Mouse (Mus musculus) forebrain, embryonic 12.5 days (tissue): ENCODE measurements around the gene Qrich2. TPM values are rescaled to one million over a fixed set of nuclear protein-coding genes. Genes with fewer than 3 reads are reported as not detected.
"Not testable (repeated sequence)": the region's sequence is repeated elsewhere in the genome, so short reads cannot be mapped to it uniquely, and the experiment has no call there.

ENCODE experiments used
- ATAC-seq: fragments of 200-750 bp; cut with Nextera tagmentation; 2 replicates; pipeline ENCODE4 v1.8.0; 2017; ENCODE audit warnings: moderate TSS enrichment; ENCODE audit not compliant: low FRiP score
- H3K27ac ChIP-seq: fragments of 300-500 bp; sonication (generic); 2 replicates; pipeline ENCODE4 v1.5.1; 2016; ENCODE audit warnings: mild to moderate bottlenecking
- H3K27me3 ChIP-seq: fragments of 300-500 bp; sonication (generic); 2 replicates; pipeline ENCODE4 v1.6.1; 2016; ENCODE audit warnings: mild to moderate bottlenecking
- H3K36me3 ChIP-seq: fragments of 300-500 bp; sonication (generic); replicated peaks from 2 replicates; pipeline ENCODE4 v1.6.1; 2016; ENCODE audit warnings: mild to moderate bottlenecking
- H3K4me1 ChIP-seq: fragments of 300-500 bp; sonication (generic); 2 replicates; pipeline ENCODE4 v1.6.1; 2016
- H3K4me2 ChIP-seq: fragments of 300-500 bp; sonication (generic); 2 replicates; pipeline ENCODE4 v1.6.1; 2016; ENCODE audit warnings: mild to moderate bottlenecking, moderate library complexity
- H3K4me3 ChIP-seq: fragments of 300-500 bp; sonication (generic); replicated peaks from 2 replicates; pipeline ENCODE4 v1.5.1; 2016; ENCODE audit warnings: mild to moderate bottlenecking
- H3K9ac ChIP-seq: fragments of 300-500 bp; sonication (generic); 2 replicates; pipeline ENCODE4 v1.6.1; 2016; ENCODE audit warnings: mild to moderate bottlenecking
- H3K9me3 ChIP-seq: fragments of 300-500 bp; sonication (generic); 2 replicates; pipeline ENCODE4 v1.6.1; 2016
- WGBS: fragments of 180-500 bp; shearing (Covaris S2); methylation state at CpG from one replicate; pipeline ENCODE4 v1.1.7; 2016; 5-methylcytosine and 5-hydroxymethylcytosine counted together
- polyA plus RNA-seq: library from polyadenylated mRNA; unstranded; fragments of >200 nt; fragmentation: Nextera tagmentation; extraction: Ambion mirVana; gene quantifications from 2 replicates; pipeline ENCODE4 v1.2.1, GENCODE M21; 2016

The Qrich2 gene
- polyA plus RNA-seq, 1 experiment from 2014 or later = not detected

- H3K9ac ChIP-seq = no peak overlapping the region
- no peak overlapping the region for H3K4me2 ChIP-seq
- no peak for ATAC-seq
- no peaks in the 10 kb centered on the region for H3K9me3 ChIP-seq
- peaks cover 11% of the 10 kb centered on the region for H3K4me1 ChIP-seq
- no peak overlapping the region for H3K27ac ChIP-seq
- no peak overlapping the region for H3K4me3 ChIP-seq
- H3K36me3 ChIP-seq = peaks cover 83% of the 10 kb centered on the region
- H3K27me3 ChIP-seq = no peaks in the 10 kb centered on the region
- WGBS = 91% methylated on average over 8 of the region's 8 CpGs
Measured at GRCm38 (mm10) chr11:116484261-116484660, 18.2 kb upstream of the Qrich2 start.

GRCm38 (mm10) chr11:116481776-116482175 lies 15.7 kb upstream of the Qrich2 start:
- H3K4me3 ChIP-seq = no peak overlapping the region
- H3K36me3 ChIP-seq = peaks cover 96% of the 10 kb centered on the region
- H3K4me2 ChIP-seq = no peak overlapping the region

GRCm38 (mm10) chr11:116480975-116481374 lies 14.9 kb upstream of the Qrich2 start:
- peaks cover 97% of the 10 kb centered on the region for H3K36me3 ChIP-seq
- no peak for ATAC-seq

More at GRCm38 (mm10) chr11:116481776-116482175, 15.7 kb upstream of the Qrich2 start:
- Histone ChIP-seq H3K9ac (no peak overlapping the region), H3K27me3 (no peaks in the 10 kb centered on the region), H3K4me1 (peaks cover 4% of the 10 kb centered on the region; the same call in 1 of the 2 replicates), H3K27ac (no peak overlapping the region), H3K9me3 (no peaks in the 10 kb centered on the region)
- no peak for ATAC-seq
- 81% methylated on average over 7 of the region's 7 CpGs for WGBS

GRCm38 (mm10) chr11:116479832-116480231 lies 13.8 kb upstream of the Qrich2 start:
- H3K4me3 ChIP-seq = no peak overlapping the region
- no peaks in the 10 kb centered on the region for H3K9me3 ChIP-seq
- H3K9ac ChIP-seq = no peak overlapping the region
- no peak for ATAC-seq
- no peak overlapping the region for H3K4me2 ChIP-seq
- peaks cover 4% of the 10 kb centered on the region; the same call in 1 of the 2 replicates for H3K4me1 ChIP-seq
- H3K27ac ChIP-seq = no peak overlapping the region
- WGBS = 72% methylated on average over 8 of the region's 8 CpGs
- H3K36me3 ChIP-seq = peaks cover 97% of the 10 kb centered on the region
- no peaks in the 10 kb centered on the region for H3K27me3 ChIP-seq

More at GRCm38 (mm10) chr11:116480975-116481374, 14.9 kb upstream of the Qrich2 start:
- H3K27me3 ChIP-seq = no peaks in the 10 kb centered on the region
- no peak overlapping the region for H3K4me3 ChIP-seq
- H3K27ac ChIP-seq = no peak overlapping the region
- 96% methylated on average over 8 of the region's 8 CpGs for WGBS
- H3K9me3 ChIP-seq = no peaks in the 10 kb centered on the region
- H3K4me2 ChIP-seq = no peak overlapping the region
- H3K4me1 ChIP-seq = peaks cover 4% of the 10 kb centered on the region; the same call in 1 of the 2 replicates
- H3K9ac ChIP-seq = no peak overlapping the region

GRCm38 (mm10) chr11:116478978-116479377 lies 12.9 kb upstream of the Qrich2 start:
- Histone ChIP-seq H3K4me3 (no peak overlapping the region), H3K9me3 (no peaks in the 10 kb centered on the region), H3K27ac (no peak overlapping the region), H3K27me3 (no peaks in the 10 kb centered on the region), H3K4me2 (no peak overlapping the region), H3K4me1 (peaks cover 4% of the 10 kb centered on the region; the same call in 1 of the 2 replicates), H3K9ac (no peak overlapping the region; the same call in 1 of the 2 replicates), H3K36me3 (peaks cover 95% of the 10 kb centered on the region)
- WGBS = 86% methylated on average over 7 of the region's 7 CpGs
- no peak for ATAC-seq

GRCm38 (mm10) chr11:116477160-116477759 lies 11.2 kb upstream of the Qrich2 start:
- peaks cover 4% of the 10 kb centered on the region; the same call in 1 of the 2 replicates for H3K4me1 ChIP-seq
- no peak for ATAC-seq
- WGBS = 89% methylated on average over 15 of the region's 15 CpGs
- no peak overlapping the region for H3K4me2 ChIP-seq
- H3K27ac ChIP-seq = no peak overlapping the region
- peaks cover 98% of the 10 kb centered on the region for H3K36me3 ChIP-seq
- H3K9me3 ChIP-seq = no peaks in the 10 kb centered on the region
- no peak overlapping the region for H3K9ac ChIP-seq
- no peaks in the 10 kb centered on the region for H3K27me3 ChIP-seq
- no peak overlapping the region for H3K4me3 ChIP-seq

- 92% methylated on average over 6 of the region's 6 CpGs for WGBS
- no peak for ATAC-seq
- H3K9me3 ChIP-seq = no peaks in the 10 kb centered on the region
Measured at GRCm38 (mm10) chr11:116476696-116477095, 10.7 kb upstream of the Qrich2 start.

GRCm38 (mm10) chr11:116476041-116476440 lies 10.0 kb upstream of the Qrich2 start:
- Histone ChIP-seq H3K9me3 (no peaks in the 10 kb centered on the region), H3K4me2 (no peak overlapping the region), H3K4me1 (peaks cover 4% of the 10 kb centered on the region; the same call in 1 of the 2 replicates), H3K27ac (no peak overlapping the region), H3K36me3 (peaks cover 98% of the 10 kb centered on the region), H3K27me3 (no peaks in the 10 kb centered on the region), H3K4me3 (no peak overlapping the region), H3K9ac (no peak overlapping the region)
- ATAC-seq = no peak
- 89% methylated on average over 10 of the region's 10 CpGs for WGBS

More at GRCm38 (mm10) chr11:116476696-116477095, 10.7 kb upstream of the Qrich2 start:
- H3K9ac ChIP-seq = no peak overlapping the region
- H3K27ac ChIP-seq = no peak overlapping the region
- peaks cover 4% of the 10 kb centered on the region; the same call in 1 of the 2 replicates for H3K4me1 ChIP-seq
- H3K27me3 ChIP-seq = no peaks in the 10 kb centered on the region
- peaks cover 98% of the 10 kb centered on the region for H3K36me3 ChIP-seq
- H3K4me3 ChIP-seq = no peak overlapping the region
- H3K4me2 ChIP-seq = no peak overlapping the region

- Histone ChIP-seq H3K27ac (no peak overlapping the region), H3K27me3 (no peaks in the 10 kb centered on the region), H3K4me1 (no peaks in the 10 kb centered on the region), H3K4me3 (no peak overlapping the region), H3K4me2 (no peak overlapping the region), H3K36me3 (peaks cover 79% of the 10 kb centered on the region), H3K9me3 (no peaks in the 10 kb centered on the region), H3K9ac (no peak overlapping the region)
- ATAC-seq = no peak
- WGBS = 84% methylated on average over 4 of the region's 4 CpGs
Measured at GRCm38 (mm10) chr11:116472275-116472674, 6.2 kb upstream of the Qrich2 start.

GRCm38 (mm10) chr11:116470896-116471295 lies 4.9 kb upstream of the Qrich2 start:
- no peak for ATAC-seq
- Histone ChIP-seq H3K9me3 (no peaks in the 10 kb centered on the region), H3K27ac (no peak overlapping the region), H3K4me3 (no peak overlapping the region), H3K4me2 (no peak overlapping the region), H3K4me1 (no peaks in the 10 kb centered on the region), H3K36me3 (peaks cover 66% of the 10 kb centered on the region), H3K27me3 (no peaks in the 10 kb centered on the region), H3K9ac (no peak overlapping the region)
- WGBS = 93% methylated on average over 4 of the region's 4 CpGs

GRCm38 (mm10) chr11:116470249-116470648 lies 4.2 kb upstream of the Qrich2 start:
- Histone ChIP-seq H3K36me3 (peaks cover 59% of the 10 kb centered on the region), H3K27me3 (no peaks in the 10 kb centered on the region), H3K27ac (no peak overlapping the region), H3K4me2 (no peak overlapping the region), H3K4me1 (no peaks in the 10 kb centered on the region), H3K4me3 (no peak overlapping the region), H3K9me3 (no peaks in the 10 kb centered on the region), H3K9ac (no peak overlapping the region)
- ATAC-seq = no peak
- WGBS = 79% methylated on average over 3 of the region's 3 CpGs

GRCm38 (mm10) chr11:116468338-116468737 lies 2.3 kb upstream of the Qrich2 start:
- not testable (repeated sequence) for H3K4me2 ChIP-seq, H3K4me1 ChIP-seq, H3K27ac ChIP-seq, H3K27me3 ChIP-seq, H3K4me3 ChIP-seq, H3K9ac ChIP-seq, H3K9me3 ChIP-seq, ATAC-seq
- peaks cover 42% of the 10 kb centered on the region for H3K36me3 ChIP-seq
- 84% methylated on average over 3 of the region's 3 CpGs for WGBS

GRCm38 (mm10) chr11:116463833-116464232 lies 2.2 kb downstream of the Qrich2 start:
- no peaks in the 10 kb centered on the region for H3K36me3 ChIP-seq
- ATAC-seq = peak; percentile 57; the same call in 1 of the 2 replicates
- WGBS = 22% methylated on average over 2 of the region's 2 CpGs
- H3K27me3 ChIP-seq = no peaks in the 10 kb centered on the region
- H3K27ac ChIP-seq = no peak overlapping the region
- H3K9ac ChIP-seq = no peak overlapping the region
- no peaks in the 10 kb centered on the region for H3K4me1 ChIP-seq
- no peak overlapping the region for H3K4me3 ChIP-seq
- no peaks in the 10 kb centered on the region for H3K9me3 ChIP-seq
- H3K4me2 ChIP-seq = no peak overlapping the region
